Mouse (Mus musculus): ENCODE measurements around the gene Gpr137c.
A peak's percentile ranks its signal among the peaks of the same experiment; 100 is the strongest.

The Gpr137c gene

DNA sequence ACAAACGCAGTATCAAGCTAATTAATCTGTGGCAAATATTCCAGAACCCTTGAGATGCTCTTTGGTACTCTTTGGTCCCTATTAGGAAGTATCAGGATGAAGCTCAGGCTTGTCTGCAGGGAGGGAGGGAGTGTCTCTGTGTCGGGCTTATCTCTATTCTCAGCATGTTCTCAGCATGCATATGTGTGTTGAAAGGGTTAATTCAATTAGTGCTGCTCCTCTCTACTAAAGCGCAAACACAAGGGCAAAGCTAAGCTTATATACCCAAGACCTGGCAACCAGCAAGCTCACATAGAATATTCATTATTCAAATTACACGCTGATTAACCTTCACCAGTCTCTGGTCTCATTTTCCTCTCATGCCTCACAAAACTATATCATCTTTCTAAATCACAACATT is 84.4 kb downstream of the Gpr137c start:
- no peak for DNase-seq

DNA sequence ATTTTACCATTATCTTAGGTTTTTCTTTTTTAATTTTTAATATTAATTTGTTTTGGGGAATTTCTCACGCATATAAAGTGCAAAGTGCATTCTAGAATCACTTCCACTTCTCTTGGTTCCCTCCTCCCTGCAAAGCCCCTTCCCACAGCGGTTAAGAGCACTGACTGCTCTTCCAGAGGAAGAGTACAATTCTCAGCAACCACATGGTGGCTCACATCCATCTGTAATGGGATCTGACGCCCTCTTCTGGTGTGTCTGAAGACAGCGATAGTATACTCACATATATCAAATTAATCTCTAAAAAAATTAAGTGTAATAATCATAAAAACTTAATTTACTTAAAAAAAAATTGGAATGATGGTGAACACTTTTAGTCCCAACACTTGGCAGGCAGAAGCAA is 84.9 kb downstream of the Gpr137c start:
- DNase-seq = no peak

DNA sequence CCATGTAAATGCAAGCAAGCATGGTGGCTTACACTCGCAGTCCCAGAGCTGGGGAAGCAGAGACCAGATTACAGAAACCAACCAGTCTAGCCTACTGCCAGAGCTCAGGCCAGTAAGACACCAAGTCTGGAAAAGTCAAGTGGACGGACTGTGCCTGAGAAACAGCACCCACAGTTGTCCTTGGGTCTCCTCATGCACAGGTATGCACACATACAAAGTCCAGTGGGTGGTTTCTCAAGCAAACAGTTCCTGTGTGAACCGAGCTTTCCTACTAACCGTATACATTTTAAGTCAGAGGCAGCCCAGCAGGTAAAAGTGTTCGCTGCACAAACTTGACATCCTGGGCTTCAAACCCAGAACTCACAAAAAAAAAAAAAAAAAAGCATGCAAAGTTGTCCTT is 86.3 kb downstream of the Gpr137c start:
- no peak for DNase-seq

DNA sequence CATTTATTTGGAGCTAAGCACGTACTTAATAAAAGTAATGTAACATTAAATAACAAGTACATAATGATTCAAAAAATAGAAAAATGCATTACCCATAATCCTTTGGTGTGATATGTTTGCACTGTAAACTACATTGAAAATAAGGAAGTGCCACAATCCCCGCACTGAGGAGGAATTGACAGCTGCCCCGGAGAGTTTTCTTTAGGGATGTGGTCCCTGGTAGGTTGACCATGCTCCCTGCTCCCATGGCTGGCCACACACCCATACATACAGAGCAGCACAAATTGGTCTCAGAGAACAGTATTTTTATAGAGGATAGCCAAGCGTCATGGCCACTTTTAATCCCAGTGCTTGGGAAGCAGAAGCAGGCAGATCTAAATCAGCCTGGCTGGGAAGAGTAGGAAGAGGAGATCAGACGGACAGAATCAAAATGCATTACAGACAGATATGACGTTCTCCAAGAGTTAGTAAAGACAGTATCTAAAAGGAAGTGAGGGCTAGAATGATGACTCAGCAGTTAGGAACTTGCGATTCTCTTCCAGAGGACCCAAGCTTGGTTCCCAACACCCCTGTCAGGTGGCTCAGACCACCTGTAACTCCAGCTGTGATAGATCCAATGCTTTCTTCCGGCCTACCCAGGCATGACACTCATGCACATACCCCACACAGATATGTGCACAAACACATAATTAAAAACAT is 88.3 kb downstream of the Gpr137c start:
- DNase-seq = no peak

DNA sequence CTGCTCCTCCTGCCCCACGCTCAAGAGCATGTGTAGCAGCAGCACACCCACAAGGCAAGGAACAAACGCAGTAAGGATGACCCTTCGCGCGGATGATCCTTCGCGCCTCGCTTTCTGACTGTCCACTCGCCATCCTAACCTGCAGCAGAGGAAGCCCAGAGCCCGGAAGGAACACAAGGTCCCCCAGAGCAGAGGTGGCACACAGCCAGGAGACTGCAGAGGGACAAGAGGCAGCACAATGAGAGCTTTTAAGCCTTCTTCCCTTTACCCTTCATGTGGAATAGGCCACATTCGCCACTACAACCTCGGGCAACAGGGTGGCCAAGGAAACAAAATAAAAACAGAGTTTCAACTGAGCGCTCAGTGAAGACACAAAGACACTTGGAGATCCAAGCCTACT is 90.1 kb downstream of the Gpr137c start:
- peak; percentile 36 for DNase-seq

DNA sequence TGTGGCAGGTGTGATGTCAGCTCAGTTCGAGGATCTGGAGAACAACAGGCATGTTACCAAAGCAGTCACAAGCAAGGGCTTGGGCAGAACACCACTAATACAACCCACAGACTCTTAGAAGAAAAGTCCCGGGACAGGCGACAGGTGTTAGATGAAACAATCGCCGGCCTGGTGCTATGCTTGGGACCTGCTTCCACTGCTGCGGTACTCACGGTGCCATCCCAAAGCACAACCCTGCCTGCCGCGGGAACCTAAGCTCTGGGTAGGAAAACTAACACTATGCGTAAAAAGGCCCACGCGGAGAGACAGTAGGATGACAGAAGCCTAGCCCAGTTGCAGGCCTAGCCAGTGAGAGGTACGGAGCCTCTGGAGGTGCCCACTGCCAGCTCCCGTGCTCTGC is 90.6 kb downstream of the Gpr137c start:
- no peak for DNase-seq

DNA sequence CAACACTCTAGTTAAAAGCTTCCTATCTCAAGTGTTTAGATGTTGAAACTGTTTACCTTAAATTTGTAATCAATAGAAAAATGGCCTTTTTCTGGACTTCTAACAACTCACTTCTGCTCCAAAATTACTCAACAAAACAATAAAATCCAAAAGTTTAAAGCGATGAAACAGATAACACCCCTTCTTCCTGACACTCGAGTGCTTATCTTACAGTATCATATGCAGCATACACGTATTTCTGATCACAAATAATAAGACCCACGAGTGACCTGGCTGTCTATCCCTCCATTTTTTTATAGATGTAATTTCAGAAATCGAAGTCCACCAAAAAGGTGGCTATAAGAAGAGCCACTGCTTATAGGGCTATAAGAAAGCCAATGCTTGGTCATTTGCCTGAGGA is 97.4 kb downstream of the Gpr137c start:
- DNase-seq = no peak

DNA sequence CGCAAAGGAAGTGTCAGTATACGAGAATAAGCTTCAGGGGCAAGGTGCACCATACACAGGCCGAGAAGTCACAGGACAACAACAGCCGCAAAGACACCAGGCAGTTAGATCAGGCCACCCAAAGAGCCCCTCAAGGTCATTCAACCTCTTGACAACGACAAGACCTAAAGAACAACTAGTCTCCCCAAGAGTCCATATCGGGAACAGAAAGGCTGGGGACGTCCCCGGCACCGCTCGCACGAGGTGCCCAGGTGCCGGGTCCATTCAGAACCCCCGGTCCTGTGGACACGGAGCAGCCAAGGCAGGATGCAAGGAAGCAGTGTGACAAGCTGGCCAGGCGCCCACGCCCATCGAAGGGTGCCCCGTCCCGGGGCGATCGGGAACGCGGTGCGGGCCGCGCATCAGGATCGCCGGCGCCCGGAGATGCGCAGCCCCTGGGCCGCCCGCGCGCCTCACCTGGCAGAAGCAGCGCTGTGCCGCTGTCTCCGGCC is 98.4 kb downstream of the Gpr137c start:
- DNase-seq = peak; percentile 7

DNA sequence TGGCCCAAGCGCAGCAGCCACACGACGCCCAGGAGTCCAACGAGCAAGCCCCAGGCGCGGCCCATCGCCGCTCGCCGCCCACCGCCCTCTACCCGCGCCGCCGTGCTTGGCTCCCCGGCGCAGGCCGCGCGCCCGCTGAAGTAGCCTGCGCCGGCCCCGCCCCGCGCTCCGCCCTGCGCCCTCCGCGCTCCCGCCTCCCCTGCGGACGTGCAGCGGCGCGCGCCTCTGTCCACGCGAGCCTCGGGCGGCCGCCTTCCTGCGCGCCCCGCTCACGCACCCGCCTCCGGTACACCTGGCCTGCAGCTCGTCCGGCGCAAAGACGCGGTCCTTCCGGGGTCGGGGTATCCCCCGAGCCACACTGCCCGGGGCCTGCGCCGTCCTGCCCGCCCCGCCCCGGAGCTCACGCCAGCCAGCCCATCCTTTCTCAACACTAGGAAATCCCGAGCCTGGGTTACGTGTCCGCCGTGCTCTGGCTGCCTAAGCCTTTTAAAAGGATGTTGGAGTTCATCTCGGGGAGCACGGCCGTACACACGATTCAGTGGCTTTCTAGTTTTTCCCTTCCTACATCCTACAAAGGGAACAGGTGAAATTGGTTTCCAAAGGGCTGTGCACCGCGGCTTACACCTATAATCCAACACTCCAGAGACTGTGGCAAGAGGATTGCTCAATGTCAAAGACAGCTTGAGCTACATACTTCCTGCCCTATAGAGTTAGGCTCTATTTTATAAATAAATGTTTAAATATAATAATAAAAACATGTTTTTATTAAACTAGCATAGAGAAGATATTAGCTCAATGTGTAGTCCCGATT is 99.1 kb downstream of the Gpr137c start, which contains the start of gene Ero1l:
Gene Ero1l (minus strand): TSS at position 346 of the 811 bp plus-strand sequence.
- peak; percentile 81 for DNase-seq

DNA sequence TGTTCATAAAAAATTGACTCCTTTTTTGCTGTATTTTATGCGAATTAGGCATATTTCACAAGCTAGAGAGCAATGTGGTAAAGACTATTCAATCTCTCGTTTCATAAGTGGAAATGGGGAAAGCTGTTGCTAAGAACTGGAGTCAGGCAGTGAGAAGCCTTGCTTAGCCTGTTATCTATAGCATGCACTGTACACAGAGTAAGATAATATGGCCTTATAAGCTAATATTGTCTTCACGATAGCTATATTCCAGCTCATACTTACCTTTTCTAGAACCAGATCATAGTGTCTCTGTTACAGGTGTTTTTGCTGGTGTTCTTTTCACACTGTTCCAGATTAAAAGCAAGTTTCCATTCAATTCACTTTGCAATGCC is 99.7 kb downstream of the Gpr137c start:
- DNase-seq = no peak

DNA sequence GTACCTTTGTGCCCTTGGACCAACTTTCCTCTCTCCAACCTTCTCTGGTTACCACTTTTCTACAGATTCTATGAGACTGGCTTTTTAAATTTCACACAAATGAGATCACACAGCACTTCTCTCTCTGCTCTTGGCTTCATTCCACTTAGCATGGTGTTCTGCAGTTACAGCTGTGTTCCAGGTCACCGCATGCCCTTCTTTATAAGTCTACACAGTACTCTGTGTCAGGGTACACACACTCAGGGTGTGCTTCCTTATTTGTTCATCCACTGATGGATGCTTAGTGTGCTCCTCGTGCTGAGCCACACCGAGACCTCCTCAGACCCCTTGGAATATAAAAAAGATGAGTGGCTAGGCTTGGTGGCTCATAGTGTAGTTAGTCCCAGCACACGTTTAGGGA is 100.6 kb downstream of the Gpr137c start:
- DNase-seq = no peak

DNA sequence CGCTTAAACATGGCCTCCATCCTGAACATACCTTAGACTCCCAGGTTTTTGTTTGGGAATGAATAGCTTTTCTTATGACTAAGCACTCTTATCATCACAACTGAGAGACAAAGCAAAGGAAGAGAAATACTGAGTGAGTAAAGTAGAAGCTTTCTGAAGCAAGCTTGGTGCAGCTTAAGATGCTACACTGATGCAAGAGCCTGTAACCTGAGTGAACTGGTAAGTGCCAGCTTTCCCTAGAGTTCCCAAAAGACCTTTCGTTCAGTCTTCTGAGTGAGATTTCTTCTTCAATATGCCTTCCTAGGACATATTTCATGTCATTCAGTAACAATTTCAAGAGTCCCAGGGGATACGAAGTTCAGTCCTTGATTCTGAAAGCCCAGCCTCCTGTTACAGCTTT is 101.5 kb downstream of the Gpr137c start:
- no peak for DNase-seq

DNA sequence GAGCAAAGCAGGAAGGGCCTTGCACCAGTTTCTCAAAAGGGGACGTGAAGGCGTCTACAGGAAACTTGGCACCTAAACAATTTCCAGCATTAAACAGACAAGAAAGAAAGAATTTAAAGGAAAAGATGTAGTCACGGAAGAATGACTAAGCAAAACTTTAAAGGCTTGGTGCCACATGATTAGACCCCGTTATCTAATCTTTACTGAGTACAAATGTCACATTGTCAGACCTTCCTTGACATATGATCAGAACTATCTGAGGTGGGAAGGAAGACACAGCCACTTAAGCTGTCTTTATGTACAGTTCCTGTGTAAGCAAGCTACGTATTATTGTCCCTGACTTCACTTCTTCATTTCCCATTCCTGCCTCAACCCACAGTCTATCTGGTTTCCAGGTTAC is 102.1 kb downstream of the Gpr137c start:
- DNase-seq = no peak

DNA sequence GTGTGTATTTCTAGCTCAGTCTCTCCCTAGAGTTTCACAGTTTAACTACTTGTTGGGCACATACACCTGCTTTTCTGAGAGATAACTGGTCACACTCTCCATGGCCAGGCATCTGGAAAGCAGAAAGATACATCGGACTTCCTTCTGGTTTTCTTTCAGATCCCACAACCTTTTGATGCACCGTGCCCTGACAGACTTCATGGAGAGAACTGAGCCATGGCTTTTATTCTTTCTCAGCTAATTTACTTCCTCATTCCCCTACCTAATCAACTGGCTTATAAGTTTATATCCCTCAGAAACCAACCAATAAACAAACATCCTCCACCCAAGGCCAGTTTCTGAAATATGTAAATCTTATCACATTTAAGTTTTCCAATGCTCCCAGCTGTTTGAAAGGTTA is 102.9 kb downstream of the Gpr137c start:
- DNase-seq = no peak

DNA sequence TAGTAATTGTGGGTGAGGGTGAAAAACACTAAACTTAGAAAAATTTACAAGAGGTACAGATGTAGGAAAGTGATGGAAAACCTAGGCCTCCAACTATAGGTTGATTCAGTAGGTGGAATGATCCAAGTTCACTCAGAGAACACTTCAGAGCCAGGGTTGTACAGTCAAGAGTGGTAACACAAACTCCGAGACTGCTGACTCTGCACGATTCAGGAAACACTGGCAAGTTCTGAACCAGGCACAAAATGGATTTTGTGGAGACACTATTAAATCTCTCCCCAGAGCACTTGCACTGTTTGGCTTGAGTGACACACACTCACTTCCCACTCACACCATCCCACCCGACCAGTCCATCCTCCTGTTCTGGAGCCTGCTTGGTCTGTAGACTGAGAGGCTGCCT is 103.8 kb downstream of the Gpr137c start:
- DNase-seq = no peak

DNA sequence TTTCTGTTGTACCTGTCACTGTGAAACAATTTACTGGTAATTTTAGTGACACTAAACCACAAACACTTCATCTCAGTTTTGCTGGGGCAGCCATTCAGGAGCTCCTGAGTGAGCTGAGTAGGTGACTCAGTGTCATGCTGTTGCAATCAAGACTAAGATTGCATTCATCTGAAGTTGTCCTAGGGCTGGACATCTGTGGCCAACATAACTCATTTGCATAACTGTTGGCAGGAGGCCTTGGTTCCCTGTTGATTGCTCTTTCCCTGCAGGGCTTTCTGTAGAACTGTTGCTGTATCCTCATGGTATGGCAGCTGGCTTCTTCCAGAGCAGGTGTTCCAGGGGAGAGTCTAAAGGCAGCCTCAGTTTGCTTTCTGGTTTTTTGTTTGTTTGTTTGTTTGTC is 106.0 kb downstream of the Gpr137c start:
- peak; percentile 35 for DNase-seq

DNA sequence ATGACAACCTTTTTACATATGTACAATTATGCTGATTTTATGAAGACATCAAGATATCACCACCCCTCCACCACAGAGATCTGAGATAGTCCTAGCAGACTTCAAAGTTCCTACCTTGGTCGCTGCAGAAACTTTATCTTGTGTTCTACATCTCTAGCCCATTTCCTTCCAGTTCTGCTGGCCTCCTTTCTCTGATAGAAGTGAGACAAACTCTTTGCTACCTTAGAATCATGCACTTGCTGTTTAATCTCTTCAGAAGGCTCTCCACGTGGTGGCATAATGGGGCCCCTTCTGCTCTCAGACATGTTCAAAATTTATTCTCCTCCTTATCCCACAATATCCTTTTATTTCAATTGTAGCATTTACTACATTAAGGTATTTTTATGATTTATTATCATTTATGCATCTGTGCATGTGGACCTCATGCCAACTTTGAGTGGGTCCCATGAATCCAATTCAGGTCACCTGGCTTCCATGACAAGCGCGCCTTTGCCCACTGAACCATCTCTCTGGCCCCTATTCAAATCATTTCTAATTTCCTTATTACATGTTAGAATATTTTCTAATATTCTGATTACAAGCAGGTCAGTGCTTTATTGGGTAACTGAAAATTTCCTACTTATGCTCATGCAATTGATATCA is 108.7 kb downstream of the Gpr137c start:
- DNase-seq = no peak

DNA sequence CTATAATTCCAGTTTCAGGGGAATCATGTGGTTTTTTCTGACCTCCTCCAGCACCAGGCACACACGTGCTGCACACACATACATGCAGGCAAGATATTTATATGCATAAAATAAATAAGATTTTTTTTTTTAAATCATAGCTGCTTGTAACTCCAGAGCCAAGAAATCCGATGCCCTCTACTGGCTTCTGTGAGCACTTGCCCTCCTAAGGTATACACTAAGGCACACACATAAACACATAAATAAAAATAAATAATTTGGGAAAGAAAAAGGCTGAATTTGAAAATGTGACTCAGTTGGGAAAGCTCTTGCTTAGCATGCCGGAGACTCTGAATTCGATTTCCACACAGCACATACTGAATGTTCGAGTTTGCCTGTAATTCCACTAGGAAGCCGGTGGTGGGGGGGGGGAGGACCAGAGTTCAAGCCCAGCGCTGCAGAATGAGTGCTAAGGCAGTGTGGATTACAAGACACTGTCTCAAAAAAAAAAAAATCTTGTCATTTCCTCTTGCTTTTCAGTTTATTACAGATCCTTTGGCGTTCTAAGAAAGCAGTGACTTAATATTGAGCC is 109.6 kb downstream of the Gpr137c start:
- no peak for DNase-seq

DNA sequence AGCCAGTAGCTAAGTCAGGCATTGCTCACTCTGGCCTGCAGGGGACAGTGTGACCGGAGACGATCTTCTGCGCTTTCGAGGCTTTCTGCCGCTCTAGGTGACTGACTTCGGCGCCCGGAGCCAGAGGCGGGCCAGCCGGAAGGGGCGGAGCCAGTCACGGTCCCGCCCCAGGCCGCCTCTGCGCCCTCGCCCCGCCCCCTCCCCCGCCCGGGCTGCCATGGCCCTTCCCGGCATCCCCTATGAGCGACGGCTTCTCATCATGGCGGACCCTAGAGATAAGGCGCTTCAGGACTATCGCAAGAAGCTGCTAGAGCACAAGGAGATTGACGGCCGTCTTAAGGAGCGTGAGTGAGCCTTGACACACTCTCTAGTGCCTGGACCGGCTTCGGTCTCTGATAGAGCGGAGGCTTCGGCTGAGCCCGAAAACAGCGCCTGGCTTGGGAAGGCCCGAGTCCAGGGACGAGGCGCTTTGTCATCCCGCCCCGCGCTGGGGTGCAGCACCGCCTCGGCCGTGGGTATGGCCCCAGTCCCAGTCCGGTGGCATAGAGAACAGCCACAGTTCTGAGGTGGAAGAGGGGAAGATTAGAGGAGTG is 110.2 kb downstream of the Gpr137c start, which contains the start of gene Psmc6:
Gene Psmc6 (plus strand): TSS at position 200 of the 593 bp plus-strand sequence.
- DNase-seq = peak; percentile 91

Data from lung, postnatal 14 days (tissue).